Mouse (Mus musculus): ENCODE results near the gene Prkg1. TPM values are rescaled to one million over a fixed set of nuclear protein-coding genes. Genes with fewer than 3 reads are reported as not detected.

Gene Prkg1
- polyA plus RNA-seq, 1 experiment from 2014 or later = 5.6 TPM

GRCm38 (mm10) chr19:31489606-31490005 is 275.2 kb downstream of the Prkg1 start:
- Histone ChIP-seq H3K27me3 (ENCODE audit: control insufficient read depth, insufficient read depth, low read length) (no peaks in the 10 kb centered on the region), H3K9ac (ENCODE audit: low read length) (no peak overlapping the region), H3K4me2 (ENCODE audit: low read depth, low read length, severe bottlenecking) (no peak overlapping the region), H3K4me3 (ENCODE audit: low read depth, low read length) (no peak overlapping the region), H3K9me3 (ENCODE audit: control insufficient read depth, low read length) (no peaks in the 10 kb centered on the region), H3K4me1 (replicated peaks; ENCODE audit: control insufficient read depth, insufficient read depth, low read length) (no peaks in the 10 kb centered on the region), H3K36me3 (ENCODE audit: control insufficient read depth, insufficient read depth, low read length) (no peaks in the 10 kb centered on the region), H3K27ac (ENCODE audit: low read depth, low read length) (no peak overlapping the region)
- DNase-seq (ENCODE audit: low spot score) = no peak
- 81% methylated on average over 4 of the region's 4 CpGs for WGBS
- no peak for ATAC-seq (replicated peaks; ENCODE audit: low FRiP score)

- Histone ChIP-seq H3K27me3 (ENCODE audit: control insufficient read depth, insufficient read depth, low read length) (no peaks in the 10 kb centered on the region), H3K9ac (ENCODE audit: low read length) (no peak overlapping the region), H3K4me1 (replicated peaks; ENCODE audit: control insufficient read depth, insufficient read depth, low read length) (no peaks in the 10 kb centered on the region), H3K4me2 (ENCODE audit: low read depth, low read length, severe bottlenecking) (no peak overlapping the region), H3K9me3 (ENCODE audit: control insufficient read depth, low read length) (no peaks in the 10 kb centered on the region), H3K27ac (ENCODE audit: low read depth, low read length) (no peak overlapping the region), H3K36me3 (ENCODE audit: control insufficient read depth, insufficient read depth, low read length) (no peaks in the 10 kb centered on the region), H3K4me3 (ENCODE audit: low read depth, low read length) (no peak overlapping the region)
- ATAC-seq (replicated peaks; ENCODE audit: low FRiP score) (no peak), DNase-seq (ENCODE audit: low spot score) (no peak)
- 46% methylated on average over 1 of the region's 1 CpGs for WGBS
Observed at GRCm38 (mm10) chr19:31471766-31472165, 293.1 kb downstream of the Prkg1 start.

GRCm38 (mm10) chr19:31460188-31460587 is 304.6 kb downstream of the Prkg1 start:
- Histone ChIP-seq H3K4me2 (ENCODE audit: low read depth, low read length, severe bottlenecking) (no peak overlapping the region), H3K36me3 (ENCODE audit: control insufficient read depth, insufficient read depth, low read length) (no peaks in the 10 kb centered on the region), H3K4me1 (replicated peaks; ENCODE audit: control insufficient read depth, insufficient read depth, low read length) (no peaks in the 10 kb centered on the region), H3K9ac (ENCODE audit: low read length) (no peak overlapping the region), H3K27me3 (ENCODE audit: control insufficient read depth, insufficient read depth, low read length) (no peaks in the 10 kb centered on the region), H3K27ac (ENCODE audit: low read depth, low read length) (no peak overlapping the region), H3K4me3 (ENCODE audit: low read depth, low read length) (no peak overlapping the region), H3K9me3 (ENCODE audit: control insufficient read depth, low read length) (no peaks in the 10 kb centered on the region)
- DNase-seq (ENCODE audit: low spot score) = no peak
- ATAC-seq (replicated peaks; ENCODE audit: low FRiP score) = no peak

GRCm38 (mm10) chr19:31444101-31444500 is 320.7 kb downstream of the Prkg1 start:
- H3K9me3 ChIP-seq (ENCODE audit: control insufficient read depth, low read length) = no peaks in the 10 kb centered on the region
- H3K9ac ChIP-seq (ENCODE audit: low read length) = no peak overlapping the region
- H3K4me3 ChIP-seq (ENCODE audit: low read depth, low read length) = no peak overlapping the region
- H3K27ac ChIP-seq (ENCODE audit: low read depth, low read length) = no peak overlapping the region
- WGBS = 82% methylated on average over 1 of the region's 1 CpGs
- no peaks in the 10 kb centered on the region for H3K4me1 ChIP-seq (replicated peaks; ENCODE audit: control insufficient read depth, insufficient read depth, low read length)
- ATAC-seq (replicated peaks; ENCODE audit: low FRiP score) (no peak), DNase-seq (ENCODE audit: low spot score) (no peak)
- no peaks in the 10 kb centered on the region for H3K36me3 ChIP-seq (ENCODE audit: control insufficient read depth, insufficient read depth, low read length)
- no peak overlapping the region for H3K4me2 ChIP-seq (ENCODE audit: low read depth, low read length, severe bottlenecking)
- H3K27me3 ChIP-seq (ENCODE audit: control insufficient read depth, insufficient read depth, low read length) = no peaks in the 10 kb centered on the region

- no peak overlapping the region for H3K9ac ChIP-seq (ENCODE audit: low read length)
Observed at GRCm38 (mm10) chr19:31442311-31442710, 322.5 kb downstream of the Prkg1 start.

GRCm38 (mm10) chr19:31433446-31433845 is 331.4 kb downstream of the Prkg1 start:
- WGBS = 89% methylated on average over 1 of the region's 1 CpGs
- H3K9ac ChIP-seq (ENCODE audit: low read length) = no peak overlapping the region
- no peak for ATAC-seq (replicated peaks; ENCODE audit: low FRiP score)
- H3K4me2 ChIP-seq (ENCODE audit: low read depth, low read length, severe bottlenecking) = no peak overlapping the region
- no peaks in the 10 kb centered on the region for H3K4me1 ChIP-seq (replicated peaks; ENCODE audit: control insufficient read depth, insufficient read depth, low read length)
- no peak overlapping the region for H3K4me3 ChIP-seq (ENCODE audit: low read depth, low read length)
- no peak for DNase-seq (ENCODE audit: low spot score)
- no peak overlapping the region for H3K27ac ChIP-seq (ENCODE audit: low read depth, low read length)
- H3K9me3 ChIP-seq (ENCODE audit: control insufficient read depth, low read length) = no peaks in the 10 kb centered on the region
- no peaks in the 10 kb centered on the region for H3K36me3 ChIP-seq (ENCODE audit: control insufficient read depth, insufficient read depth, low read length)
- H3K27me3 ChIP-seq (ENCODE audit: control insufficient read depth, insufficient read depth, low read length) = no peaks in the 10 kb centered on the region

More at GRCm38 (mm10) chr19:31442311-31442710, 322.5 kb downstream of the Prkg1 start:
- 83% methylated on average over 3 of the region's 3 CpGs for WGBS
- H3K27ac ChIP-seq (ENCODE audit: low read depth, low read length) = no peak overlapping the region
- no peak overlapping the region for H3K4me3 ChIP-seq (ENCODE audit: low read depth, low read length)
- no peaks in the 10 kb centered on the region for H3K27me3 ChIP-seq (ENCODE audit: control insufficient read depth, insufficient read depth, low read length)
- DNase-seq (ENCODE audit: low spot score) = no peak
- no peaks in the 10 kb centered on the region for H3K36me3 ChIP-seq (ENCODE audit: control insufficient read depth, insufficient read depth, low read length)
- no peaks in the 10 kb centered on the region for H3K9me3 ChIP-seq (ENCODE audit: control insufficient read depth, low read length)
- H3K4me1 ChIP-seq (replicated peaks; ENCODE audit: control insufficient read depth, insufficient read depth, low read length) = no peaks in the 10 kb centered on the region
- no peak overlapping the region for H3K4me2 ChIP-seq (ENCODE audit: low read depth, low read length, severe bottlenecking)
- ATAC-seq (replicated peaks; ENCODE audit: low FRiP score) = no peak

GRCm38 (mm10) chr19:31431411-31431810 is 333.4 kb downstream of the Prkg1 start:
- H3K4me1 ChIP-seq (replicated peaks; ENCODE audit: control insufficient read depth, insufficient read depth, low read length) = no peaks in the 10 kb centered on the region
- no peak overlapping the region for H3K4me3 ChIP-seq (ENCODE audit: low read depth, low read length)
- H3K9ac ChIP-seq (ENCODE audit: low read length) = no peak overlapping the region
- no peaks in the 10 kb centered on the region for H3K27me3 ChIP-seq (ENCODE audit: control insufficient read depth, insufficient read depth, low read length)
- ATAC-seq (replicated peaks; ENCODE audit: low FRiP score) (no peak), DNase-seq (ENCODE audit: low spot score) (no peak)
- no peak overlapping the region for H3K4me2 ChIP-seq (ENCODE audit: low read depth, low read length, severe bottlenecking)
- 70% methylated on average over 2 of the region's 2 CpGs for WGBS
- H3K9me3 ChIP-seq (ENCODE audit: control insufficient read depth, low read length) = no peaks in the 10 kb centered on the region
- no peak overlapping the region for H3K27ac ChIP-seq (ENCODE audit: low read depth, low read length)
- no peaks in the 10 kb centered on the region for H3K36me3 ChIP-seq (ENCODE audit: control insufficient read depth, insufficient read depth, low read length)

- H3K9me3 ChIP-seq (ENCODE audit: control insufficient read depth, low read length) = no peaks in the 10 kb centered on the region
- H3K4me3 ChIP-seq (ENCODE audit: low read depth, low read length) = no peak overlapping the region
- H3K27me3 ChIP-seq (ENCODE audit: control insufficient read depth, insufficient read depth, low read length) = no peaks in the 10 kb centered on the region
- H3K4me1 ChIP-seq (replicated peaks; ENCODE audit: control insufficient read depth, insufficient read depth, low read length) = no peaks in the 10 kb centered on the region
- H3K9ac ChIP-seq (ENCODE audit: low read length) = no peak overlapping the region
- H3K27ac ChIP-seq (ENCODE audit: low read depth, low read length) = no peak overlapping the region
- WGBS = 72% methylated on average over 5 of the region's 5 CpGs
- no peak overlapping the region for H3K4me2 ChIP-seq (ENCODE audit: low read depth, low read length, severe bottlenecking)
- H3K36me3 ChIP-seq (ENCODE audit: control insufficient read depth, insufficient read depth, low read length) = no peaks in the 10 kb centered on the region
- ATAC-seq (replicated peaks; ENCODE audit: low FRiP score) (no peak), DNase-seq (ENCODE audit: low spot score) (no peak)
Observed at GRCm38 (mm10) chr19:31426142-31426541, 338.7 kb downstream of the Prkg1 start.

- no peaks in the 10 kb centered on the region for H3K27me3 ChIP-seq (ENCODE audit: control insufficient read depth, insufficient read depth, low read length)
- H3K4me2 ChIP-seq (ENCODE audit: low read depth, low read length, severe bottlenecking) = no peak overlapping the region
- no peak overlapping the region for H3K27ac ChIP-seq (ENCODE audit: low read depth, low read length)
- H3K9me3 ChIP-seq (ENCODE audit: control insufficient read depth, low read length) = no peaks in the 10 kb centered on the region
- WGBS = 79% methylated on average over 9 of the region's 9 CpGs
- ATAC-seq (replicated peaks; ENCODE audit: low FRiP score) (no peak), DNase-seq (ENCODE audit: low spot score) (no peak)
- no peak overlapping the region for H3K9ac ChIP-seq (ENCODE audit: low read length)
- no peak overlapping the region for H3K4me3 ChIP-seq (ENCODE audit: low read depth, low read length)
- no peaks in the 10 kb centered on the region for H3K36me3 ChIP-seq (ENCODE audit: control insufficient read depth, insufficient read depth, low read length)
- H3K4me1 ChIP-seq (replicated peaks; ENCODE audit: control insufficient read depth, insufficient read depth, low read length) = no peaks in the 10 kb centered on the region
Observed at GRCm38 (mm10) chr19:31425199-31425598, 339.6 kb downstream of the Prkg1 start.
